Mouse (Mus musculus) kidney, postnatal 4 days (tissue): ENCODE measurements at regions not wholly inside any gene's neighbourhood (a gene's known extent, or its start where the extent isn't known, plus 50 kb on each side); places are given as distances from the start of the nearest gene placed in this dataset.
A peak's percentile ranks its signal among the peaks of the same experiment; 100 is the strongest.

Source experiments
- DNase-seq, 2 experiments: peaks; one replicate each; pipeline ENCODE4 v3.0.0; 2021; ENCODE audit warnings: mixed read lengths in 2 of 2

GRCm38 (mm10) chr9:112608932-112609331 lies 373.2 kb upstream of the Arpp21 start:
- no peak for DNase-seq

- no peak for DNase-seq
Measured at GRCm38 (mm10) chr9:112607221-112607620, 371.5 kb upstream of the Arpp21 start.

- DNase-seq: no peak
Measured at GRCm38 (mm10) chr9:112595731-112596130, 360.0 kb upstream of the Arpp21 start.

GRCm38 (mm10) chr9:112590241-112590640 lies 354.5 kb upstream of the Arpp21 start:
- DNase-seq: no peak

- DNase-seq: no peak
Measured at GRCm38 (mm10) chr9:112573316-112573715, 337.6 kb upstream of the Arpp21 start.

GRCm38 (mm10) chr9:112561348-112561747 lies 325.6 kb upstream of the Arpp21 start:
- DNase-seq: no peak

GRCm38 (mm10) chr9:112560226-112560625 lies 324.5 kb upstream of the Arpp21 start:
- no peak for DNase-seq

- no peak for DNase-seq
Measured at GRCm38 (mm10) chr9:112537924-112538323, 302.2 kb upstream of the Arpp21 start.

- DNase-seq: no peak
Measured at GRCm38 (mm10) chr9:112525377-112525776, 289.6 kb upstream of the Arpp21 start.

- DNase-seq: no peak
Measured at GRCm38 (mm10) chr9:112523251-112523650, 287.5 kb upstream of the Arpp21 start.

- no peak for DNase-seq
Measured at GRCm38 (mm10) chr9:112510716-112511115, 275.0 kb upstream of the Arpp21 start.

GRCm38 (mm10) chr9:112506871-112507270 lies 271.1 kb upstream of the Arpp21 start:
- DNase-seq: no peak

- DNase-seq: no peak
Measured at GRCm38 (mm10) chr9:112498676-112499075, 262.9 kb upstream of the Arpp21 start.

GRCm38 (mm10) chr9:112495930-112496527 lies 260.3 kb upstream of the Arpp21 start:
- DNase-seq: no peak

GRCm38 (mm10) chr9:112490963-112491362 lies 255.2 kb upstream of the Arpp21 start:
- no peak for DNase-seq

GRCm38 (mm10) chr9:112476644-112477043 lies 240.9 kb upstream of the Arpp21 start:
- DNase-seq: no peak

- DNase-seq: no peak
Measured at GRCm38 (mm10) chr9:112457594-112457993, 221.9 kb upstream of the Arpp21 start.

- peak in 1 of 2 experiments; percentile 3 for DNase-seq
Measured at GRCm38 (mm10) chr9:112454706-112455105, 219.0 kb upstream of the Arpp21 start.

- peak in 1 of 2 experiments; percentile 3 for DNase-seq
Measured at GRCm38 (mm10) chr9:112447515-112447914, 211.8 kb upstream of the Arpp21 start.

GRCm38 (mm10) chr9:112446981-112447380 lies 211.2 kb upstream of the Arpp21 start:
- no peak for DNase-seq

- DNase-seq: no peak
Measured at GRCm38 (mm10) chr9:112446027-112446352, 210.3 kb upstream of the Arpp21 start.

- no peak for DNase-seq
Measured at GRCm38 (mm10) chr9:112445230-112446026, 209.7 kb upstream of the Arpp21 start.

GRCm38 (mm10) chr9:112444220-112444619 lies 208.5 kb upstream of the Arpp21 start:
- no peak for DNase-seq

GRCm38 (mm10) chr9:112436094-112436493 lies 200.4 kb upstream of the Arpp21 start:
- no peak for DNase-seq
